Mouse (Mus musculus) limb, embryonic 14.5 days (tissue): ENCODE results near the gene Arid5b. TPM values are rescaled to one million over a fixed set of nuclear protein-coding genes. Genes with fewer than 3 reads are reported as not detected.
A peak's percentile ranks its signal among the peaks of the same experiment; 100 is the strongest.

Source experiments
- ATAC-seq: fragments of 200-750 bp; cut with Nextera tagmentation; 2 replicates; pipeline ENCODE4 v1.8.0; 2017; ENCODE audit warnings: low read depth, moderate number of reproducible peaks, moderate TSS enrichment; ENCODE audit not compliant: low FRiP score
- DNase-seq: peaks from one replicate; pipeline ENCODE4 v3.0.0-alpha.2; 2015; ENCODE audit warnings: low spot score
- H3K27ac ChIP-seq: fragments of 300-500 bp; sonication (generic); replicated peaks from 2 replicates; pipeline ENCODE4 v1.5.1; 2014; ENCODE audit warnings: low read depth, mild to moderate bottlenecking, low read length, moderate library complexity, mixed read lengths
- H3K27me3 ChIP-seq: fragments of 300-500 bp; sonication (generic); 2 replicates; pipeline ENCODE4 v1.6.1; 2014; ENCODE audit warnings: low read length, mixed read lengths; ENCODE audit not compliant: control insufficient read depth, insufficient read depth
- H3K36me3 ChIP-seq: fragments of 300-500 bp; sonication (generic); 2 replicates; pipeline ENCODE4 v1.6.1; 2014; ENCODE audit warnings: mild to moderate bottlenecking, low read length, moderate library complexity, mixed read lengths; ENCODE audit not compliant: control insufficient read depth, insufficient read depth
- H3K4me1 ChIP-seq: fragments of 300-500 bp; sonication (generic); 2 replicates; pipeline ENCODE4 v1.6.1; 2014; ENCODE audit warnings: antibody characterized with exemption, low read length, mixed read lengths; ENCODE audit not compliant: control insufficient read depth, insufficient read depth
- H3K4me2 ChIP-seq: fragments of 300-500 bp; sonication (generic); replicated peaks from 2 replicates; pipeline ENCODE4 v1.6.1; 2014; ENCODE audit warnings: low read depth, mild to moderate bottlenecking, low read length, moderate library complexity; ENCODE audit not compliant: severe bottlenecking
- H3K4me3 ChIP-seq: fragments of 300-500 bp; sonication (generic); replicated peaks from 2 replicates; pipeline ENCODE4 v1.5.1; 2014; ENCODE audit warnings: low read length
- H3K9ac ChIP-seq: fragments of 300-500 bp; sonication (generic); 2 replicates; pipeline ENCODE4 v1.6.1; 2014; ENCODE audit warnings: mild to moderate bottlenecking, low read depth, low read length, moderate library complexity; ENCODE audit not compliant: severe bottlenecking
- H3K9me3 ChIP-seq: fragments of 300-500 bp; sonication (generic); 2 replicates; pipeline ENCODE4 v1.6.1; 2016; ENCODE audit warnings: low read length; ENCODE audit not compliant: control insufficient read depth
- POLR2A ChIP-seq: fragments of 200-500 bp; IDR thresholded peaks from 2 replicates; pipeline ENCODE4 v1.8.0; 2012; ENCODE audit warnings: inconsistent platforms, mild to moderate bottlenecking, moderate library complexity, borderline replicate concordance; ENCODE audit not compliant: insufficient read depth, insufficient read length; ENCODE audit errors: extremely low read depth
- WGBS: fragments of 180-500 bp; shearing (Covaris S2); extraction: QIAGEN DNeasy Blood & Tissue Kit; methylation state at CpG from one replicate; pipeline ENCODE4 v1.1.7; 2014; 5-methylcytosine and 5-hydroxymethylcytosine counted together
- polyA plus RNA-seq, 2 experiments: library from polyadenylated mRNA; depleted of rRNA in 1 of 2; stranded (reverse) in 1 of 2; unstranded in 1 of 2; fragments of >200 nt; fragmentation: Nextera tagmentation in 1 of 2; extraction: Ambion mirVana in 1 of 2; gene quantifications; 2 replicates each; pipeline versions ENCODE4 v1.2.1 to v1.2.3; 2012 to 2014

Arid5b gene
- polyA plus RNA-seq, 2 experiments, result 14.1 to 41.0 TPM

- Histone ChIP-seq H3K4me3 (no peak overlapping the region), H3K9me3 (no peaks in the 10 kb centered on the region), H3K4me2 (no peak overlapping the region), H3K36me3 (no peaks in the 10 kb centered on the region), H3K27me3 (no peaks in the 10 kb centered on the region), H3K27ac (no peak overlapping the region), H3K4me1 (peaks cover 17% of the 10 kb centered on the region), H3K9ac (no peak overlapping the region)
- TF ChIP-seq POLR2A, result no peak
- DNase-seq, result no peak
- ATAC-seq, result no peak
- WGBS, result 73% methylated on average over 10 of the region's 10 CpGs
These were observed 100.6 kb downstream of the Arid5b start for GRCm38 (mm10) chr10:68177697-68178485.

- no peaks in the 10 kb centered on the region for H3K27me3 ChIP-seq
- DNase-seq (no peak), ATAC-seq (no peak)
- peaks cover 13% of the 10 kb centered on the region; the same call in 1 of the 2 replicates for H3K4me1 ChIP-seq
- H3K4me3 ChIP-seq, result no peak overlapping the region
- no peak for TF ChIP-seq POLR2A
- no peaks in the 10 kb centered on the region for H3K36me3 ChIP-seq
- WGBS, result 94% methylated on average over 5 of the region's 5 CpGs
- no peak overlapping the region for H3K27ac ChIP-seq
- H3K4me2 ChIP-seq, result no peak overlapping the region
- no peak overlapping the region for H3K9ac ChIP-seq
- no peaks in the 10 kb centered on the region for H3K9me3 ChIP-seq
These were observed 102.7 kb downstream of the Arid5b start for GRCm38 (mm10) chr10:68175811-68176210.

- ATAC-seq (no peak), DNase-seq (no peak)
- peaks cover 17% of the 10 kb centered on the region for H3K4me1 ChIP-seq
These were observed 104.9 kb downstream of the Arid5b start for GRCm38 (mm10) chr10:68173634-68174033.

GRCm38 (mm10) chr10:68172906-68173305 is 105.6 kb downstream of the Arid5b start:
- WGBS, result 76% methylated on average over 4 of the region's 4 CpGs

More at GRCm38 (mm10) chr10:68173634-68174033, 104.9 kb downstream of the Arid5b start:
- WGBS, result 57% methylated on average over 9 of the region's 9 CpGs
- no peaks in the 10 kb centered on the region for H3K27me3 ChIP-seq
- H3K4me3 ChIP-seq, result no peak overlapping the region
- no peaks in the 10 kb centered on the region for H3K36me3 ChIP-seq
- no peak for TF ChIP-seq POLR2A
- no peaks in the 10 kb centered on the region for H3K9me3 ChIP-seq
- H3K9ac ChIP-seq, result no peak overlapping the region
- H3K4me2 ChIP-seq, result no peak overlapping the region
- no peak overlapping the region for H3K27ac ChIP-seq

GRCm38 (mm10) chr10:68171974-68172373 is 106.6 kb downstream of the Arid5b start:
- H3K4me3 ChIP-seq, result no peak overlapping the region
- no peak overlapping the region for H3K27ac ChIP-seq
- DNase-seq, result no peak
- no peak for TF ChIP-seq POLR2A
- no peak overlapping the region for H3K4me2 ChIP-seq
- peaks cover 30% of the 10 kb centered on the region for H3K4me1 ChIP-seq
- 60% methylated on average over 9 of the region's 9 CpGs for WGBS
- H3K36me3 ChIP-seq, result no peaks in the 10 kb centered on the region
- H3K9me3 ChIP-seq, result no peaks in the 10 kb centered on the region
- no peak overlapping the region for H3K9ac ChIP-seq
- H3K27me3 ChIP-seq, result no peaks in the 10 kb centered on the region
- no peak for ATAC-seq

More at GRCm38 (mm10) chr10:68172906-68173305, 105.6 kb downstream of the Arid5b start:
- Histone ChIP-seq H3K4me3 (no peak overlapping the region), H3K9ac (no peak overlapping the region), H3K27ac (no peak overlapping the region), H3K9me3 (no peaks in the 10 kb centered on the region), H3K36me3 (no peaks in the 10 kb centered on the region), H3K27me3 (no peaks in the 10 kb centered on the region), H3K4me1 (peaks cover 22% of the 10 kb centered on the region), H3K4me2 (no peak overlapping the region)
- ATAC-seq (no peak), DNase-seq (no peak)
- no peak for TF ChIP-seq POLR2A

- H3K27ac ChIP-seq, result no peak overlapping the region
- DNase-seq (peak; percentile 33), ATAC-seq (no peak)
- no peak overlapping the region for H3K4me3 ChIP-seq
- no peak overlapping the region for H3K9ac ChIP-seq
- no peak for TF ChIP-seq POLR2A
- WGBS, result 32% methylated on average over 6 of the region's 6 CpGs
- H3K9me3 ChIP-seq, result no peaks in the 10 kb centered on the region
- no peak overlapping the region for H3K4me2 ChIP-seq
- no peaks in the 10 kb centered on the region for H3K27me3 ChIP-seq
- H3K36me3 ChIP-seq, result no peaks in the 10 kb centered on the region
- H3K4me1 ChIP-seq, result peaks cover 39% of the 10 kb centered on the region
These were observed 109.9 kb downstream of the Arid5b start for GRCm38 (mm10) chr10:68168613-68169012.
